ENCODE assay signal across 19 mouse cellular contexts in the genomic region with DNA sequence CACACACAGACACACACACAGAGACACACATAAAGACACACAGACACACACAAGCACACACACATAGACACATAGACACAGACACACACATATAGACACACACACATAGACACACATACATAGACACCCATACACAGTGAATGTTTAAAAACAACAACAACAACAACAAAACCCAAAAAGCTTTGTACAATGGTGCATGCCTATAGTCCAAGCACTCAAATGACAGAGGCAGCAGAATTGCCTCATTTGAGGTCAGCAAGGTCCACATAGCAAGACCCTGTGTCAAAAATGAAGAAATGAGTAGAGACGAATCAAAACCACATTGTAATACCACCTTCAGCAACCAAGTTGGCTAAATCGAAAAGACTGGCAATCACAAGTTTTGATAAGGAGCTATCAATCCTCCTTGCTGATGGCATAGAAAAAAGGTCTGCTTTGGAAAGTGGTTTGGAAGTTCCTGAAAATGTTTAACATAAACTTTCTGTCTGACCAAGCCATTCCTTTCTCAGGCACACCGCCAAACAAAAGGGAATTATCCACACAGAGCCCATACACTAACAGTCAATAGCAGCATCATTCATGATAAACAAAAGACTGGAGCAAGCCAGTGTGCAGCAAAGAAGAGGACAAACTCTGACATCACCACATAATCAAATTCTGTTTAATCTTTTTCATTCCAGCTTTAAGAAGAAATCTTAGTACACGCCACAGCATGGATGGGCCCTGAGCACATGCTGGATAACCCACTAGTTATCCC. TPM values are rescaled to one million over a fixed set of nuclear protein-coding genes. Genes with fewer than 3 reads are reported as not detected.
DNase-seq lines count a peak whose midpoint lies in the region; ATAC-seq and TF ChIP-seq lines count a peak whose summit lies in the region.
"Had no signal": no experiment of that assay in that cellular context is flagged by ENCODE, and none has a peak within 500 bp of the region (broad histone marks: within the 10 kb centered on the region; RNA-seq: fewer than 3 reads in every experiment).

No protein-coding gene starts in this region.

- 49% methylated on average over 4 of the region's 4 CpGs for WGBS in hindbrain, embryonic 11.5 days
- WGBS in hindbrain, embryonic 14.5 days: 43% methylated on average over 4 of the region's 4 CpGs
- WGBS in lung, embryonic 15.5 days: 35% methylated on average over 4 of the region's 4 CpGs
- 69% methylated on average over 4 of the region's 4 CpGs for WGBS in lung, adult 2 months
- 49% methylated on average over 4 of the region's 4 CpGs for WGBS in midbrain, embryonic 12.5 days
- WGBS in midbrain, postnatal 0 days: 38% methylated on average over 4 of the region's 4 CpGs

- no peaks in the 10 kb centered on the region for H3K9me3 ChIP-seq in hindbrain, embryonic 11.5 days (ENCODE audit: control insufficient read depth, low read length)
- H3K9me3 ChIP-seq in hindbrain, embryonic 14.5 days (ENCODE audit: control insufficient read depth, low read length): no peaks in the 10 kb centered on the region
- H3K9me3 ChIP-seq in lung, embryonic 15.5 days: no peaks in the 10 kb centered on the region
- no peaks in the 10 kb centered on the region for H3K9me3 ChIP-seq in midbrain, embryonic 12.5 days
- no peaks in the 10 kb centered on the region for H3K9me3 ChIP-seq in midbrain, postnatal 0 days (ENCODE audit: low read length)
- H3K9me3 ChIP-seq: embryonic facial prominence, embryonic 13.5 days; forebrain, embryonic 13.5 days; heart, embryonic 12.5 days; hindbrain, embryonic 12.5 days had no signal

- no peak for TF ChIP-seq CTCF in lung, adult 2 months (IDR thresholded peaks at IDR 0.05; ENCODE audit: insufficient read depth, low read length)
- no peak for TF ChIP-seq CTCF in midbrain, postnatal 0 days (IDR thresholded peaks at IDR 0.05)

- no peaks in the 10 kb centered on the region for H3K36me3 ChIP-seq in hindbrain, embryonic 11.5 days (ENCODE audit: control insufficient read depth, insufficient read depth, low read length)
- H3K36me3 ChIP-seq in hindbrain, embryonic 14.5 days (replicated peaks; ENCODE audit: control insufficient read depth, insufficient read depth): no peaks in the 10 kb centered on the region
- H3K36me3 ChIP-seq in lung, embryonic 15.5 days: no peaks in the 10 kb centered on the region
- no peaks in the 10 kb centered on the region for H3K36me3 ChIP-seq in midbrain, embryonic 12.5 days
- no peaks in the 10 kb centered on the region for H3K36me3 ChIP-seq in midbrain, postnatal 0 days (ENCODE audit: insufficient read depth, low read length)
- H3K36me3 ChIP-seq: embryonic facial prominence, embryonic 13.5 days; heart, embryonic 12.5 days; hindbrain, embryonic 12.5 days had no signal

- 0 out of 2 replicates have a peak, but pooled peaks have one; percentile 49 for ATAC-seq in hindbrain, embryonic 11.5 days (ENCODE audit: low FRiP score)
- no peak for ATAC-seq in hindbrain, embryonic 14.5 days (ENCODE audit: low FRiP score)
- ATAC-seq in lung, embryonic 15.5 days (ENCODE audit: borderline replicate concordance, extremely low read depth, low FRiP score, low TSS enrichment): peak; percentile 75
- peak; percentile 49; the same call in 1 of the 2 replicates for ATAC-seq in midbrain, embryonic 12.5 days (ENCODE audit: low FRiP score, low read depth)
- no peak for ATAC-seq in midbrain, postnatal 0 days (ENCODE audit: low FRiP score)
- ATAC-seq: activated CD4-positive, CD25-positive, alpha-beta regulatory T cell, adult 4 months; forebrain, embryonic 13.5 days; forebrain, postnatal 0 days; Patski had no signal

- no peak overlapping the region; the same call in 1 of the 2 replicates for H3K27ac ChIP-seq in hindbrain, embryonic 11.5 days (ENCODE audit: low read depth, low read length)
- H3K27ac ChIP-seq in hindbrain, embryonic 14.5 days: no peak overlapping the region
- peak overlapping the region; percentile 71 for H3K27ac ChIP-seq in lung, embryonic 15.5 days
- H3K27ac ChIP-seq in midbrain, embryonic 12.5 days (replicated peaks): no peak overlapping the region
- H3K27ac ChIP-seq in midbrain, postnatal 0 days (ENCODE audit: low read depth, low read length): no peak overlapping the region
- H3K27ac ChIP-seq: embryonic facial prominence, embryonic 13.5 days; forebrain, embryonic 13.5 days; hindbrain, embryonic 12.5 days had no signal

- TF ChIP-seq POLR2A in lung, adult 2 months (IDR thresholded peaks at IDR 0.05; ENCODE audit: borderline replicate concordance, extremely low read depth, low read depth, low read length): no peak

- no peak overlapping the region for H3K4me2 ChIP-seq in hindbrain, embryonic 11.5 days (replicated peaks; ENCODE audit: low read depth, low read length)
- no peak overlapping the region for H3K4me2 ChIP-seq in hindbrain, embryonic 14.5 days (replicated peaks)
- H3K4me2 ChIP-seq in lung, embryonic 15.5 days: no peak overlapping the region
- H3K4me2 ChIP-seq in midbrain, embryonic 12.5 days (replicated peaks): no peak overlapping the region
- no peak overlapping the region for H3K4me2 ChIP-seq in midbrain, postnatal 0 days (ENCODE audit: low read depth, low read length, poor library complexity, severe bottlenecking)
- H3K4me2 ChIP-seq: embryonic facial prominence, embryonic 13.5 days; forebrain, embryonic 13.5 days; heart, embryonic 12.5 days; hindbrain, embryonic 12.5 days had no signal

- no peaks in the 10 kb centered on the region for H3K27me3 ChIP-seq in hindbrain, embryonic 11.5 days (ENCODE audit: control insufficient read depth, insufficient read depth, low read length)
- H3K27me3 ChIP-seq in hindbrain, embryonic 14.5 days (ENCODE audit: control insufficient read depth, insufficient read depth, low read length): no peaks in the 10 kb centered on the region
- no peaks in the 10 kb centered on the region for H3K27me3 ChIP-seq in lung, embryonic 15.5 days
- no peaks in the 10 kb centered on the region for H3K27me3 ChIP-seq in midbrain, embryonic 12.5 days
- H3K27me3 ChIP-seq in midbrain, postnatal 0 days (ENCODE audit: insufficient read depth, low read length): no peaks in the 10 kb centered on the region
- H3K27me3 ChIP-seq: embryonic facial prominence, embryonic 13.5 days; forebrain, embryonic 13.5 days; heart, embryonic 12.5 days; hindbrain, embryonic 12.5 days; Patski had no signal

- H3K9ac ChIP-seq in hindbrain, embryonic 11.5 days (ENCODE audit: low read depth, low read length): no peak overlapping the region
- H3K9ac ChIP-seq in hindbrain, embryonic 14.5 days: no peak overlapping the region
- H3K9ac ChIP-seq in lung, embryonic 15.5 days: no peak overlapping the region
- H3K9ac ChIP-seq in midbrain, embryonic 12.5 days (replicated peaks): no peak overlapping the region; the same call in none of the 2 replicates
- no peak overlapping the region for H3K9ac ChIP-seq in midbrain, postnatal 0 days (replicated peaks; ENCODE audit: low read length, poor library complexity, severe bottlenecking)
- H3K9ac ChIP-seq: embryonic facial prominence, embryonic 13.5 days; forebrain, embryonic 13.5 days; forebrain, postnatal 0 days; heart, embryonic 12.5 days; hindbrain, embryonic 12.5 days had no signal

- no peak overlapping the region for H3K4me3 ChIP-seq in hindbrain, embryonic 11.5 days (ENCODE audit: low read depth, low read length)
- no peak overlapping the region for H3K4me3 ChIP-seq in hindbrain, embryonic 14.5 days (replicated peaks; ENCODE audit: low read length)
- no peak overlapping the region for H3K4me3 ChIP-seq in lung, embryonic 15.5 days
- no peak overlapping the region for H3K4me3 ChIP-seq in lung, adult 2 months (replicated peaks; ENCODE audit: extremely low read depth, low read depth, low read length)
- no peak overlapping the region for H3K4me3 ChIP-seq in midbrain, embryonic 12.5 days
- H3K4me3 ChIP-seq in midbrain, postnatal 0 days (ENCODE audit: low read depth, low read length): no peak overlapping the region
- H3K4me3 ChIP-seq: embryonic facial prominence, embryonic 13.5 days; forebrain, embryonic 13.5 days; heart, embryonic 12.5 days; hindbrain, embryonic 12.5 days had no signal

- no peak for DNase-seq in hindbrain, embryonic 11.5 days (ENCODE audit: low spot score)
- no peak for DNase-seq in hindbrain, embryonic 14.5 days (ENCODE audit: low spot score)
- no peak for DNase-seq in lung, adult 2 months
- DNase-seq in midbrain, postnatal 0 days (ENCODE audit: low spot score): no peak
- no peak for DNase-seq in liver
- DNase-seq: adrenal gland, postnatal 14 days; cerebellum, adult 18-20 months; cerebellum, adult 9-11 months; cerebellum, postnatal 36 days; forebrain, postnatal 0 days; gastrocnemius, postnatal 25 days had no signal

- H3K4me1 ChIP-seq in hindbrain, embryonic 11.5 days (replicated peaks; ENCODE audit: control insufficient read depth, insufficient read depth, low read length): no peaks in the 10 kb centered on the region
- no peaks in the 10 kb centered on the region for H3K4me1 ChIP-seq in hindbrain, embryonic 14.5 days (replicated peaks; ENCODE audit: control insufficient read depth, insufficient read depth, low read length)
- peaks cover 8% of the 10 kb centered on the region; the same call in 1 of the 2 replicates for H3K4me1 ChIP-seq in lung, embryonic 15.5 days
- H3K4me1 ChIP-seq in lung, adult 2 months (ENCODE audit: control insufficient read depth, insufficient read depth, low read length): no peaks in the 10 kb centered on the region
- H3K4me1 ChIP-seq in midbrain, embryonic 12.5 days: peaks cover 11% of the 10 kb centered on the region
- H3K4me1 ChIP-seq in midbrain, postnatal 0 days (ENCODE audit: insufficient read depth, low read length): no peaks in the 10 kb centered on the region
- H3K4me1 ChIP-seq: heart, embryonic 12.5 days had no signal

RNA-seq across cellular contexts. Expression of a gene that starts 7.3 kb away (rescaled TPM):
- 56.8 and 63.7 TPM in 2 replicates for polyA plus RNA-seq in hindbrain, embryonic 11.5 days (2014; fragmentation: Nextera tagmentation; extraction: Ambion mirVana)
- 35.6 and 36.5 TPM in 2 replicates for polyA plus RNA-seq in hindbrain, embryonic 14.5 days (2014; fragmentation: Nextera tagmentation; extraction: Ambion mirVana)
- polyA plus RNA-seq in lung, embryonic 15.5 days (2015; fragmentation: Nextera tagmentation; extraction: Ambion mirVana): 21.2 and 24.6 TPM in 2 replicates
- 9.4 and 11.9 TPM in 2 replicates for polyA plus RNA-seq in lung, adult 2 months (2012; rRNA removed)
- polyA plus RNA-seq in midbrain, embryonic 12.5 days (2016; fragmentation: Nextera tagmentation; extraction: Ambion mirVana): 56.7 and 59.8 TPM in 2 replicates
- 33.5 and 40.7 TPM in 2 replicates for total RNA-seq in midbrain, postnatal 0 days (2014; rRNA removed)
- polyA plus RNA-seq in midbrain, postnatal 0 days (2015; fragmentation: Nextera tagmentation; extraction: Ambion mirVana): 21.4 and 21.6 TPM in 2 replicates

RNA-seq across cellular contexts. Expression of a gene that starts 58.2 kb away (rescaled TPM):
- polyA plus RNA-seq in hindbrain, embryonic 11.5 days (2014; fragmentation: Nextera tagmentation; extraction: Ambion mirVana): 16.8 and 18.2 TPM in 2 replicates
- polyA plus RNA-seq in hindbrain, embryonic 14.5 days (2014; fragmentation: Nextera tagmentation; extraction: Ambion mirVana): 21.1 and 21.7 TPM in 2 replicates
- 17.1 and 20.6 TPM in 2 replicates for polyA plus RNA-seq in lung, embryonic 15.5 days (2015; fragmentation: Nextera tagmentation; extraction: Ambion mirVana)
- polyA plus RNA-seq in lung, adult 2 months (2012; rRNA removed): 61.2 and 75.4 TPM in 2 replicates
- polyA plus RNA-seq in midbrain, embryonic 12.5 days (2016; fragmentation: Nextera tagmentation; extraction: Ambion mirVana): 16.8 and 21.5 TPM in 2 replicates
- 16.6 and 17.9 TPM in 2 replicates for total RNA-seq in midbrain, postnatal 0 days (2014; rRNA removed)
- polyA plus RNA-seq in midbrain, postnatal 0 days (2015; fragmentation: Nextera tagmentation; extraction: Ambion mirVana): 9.8 and 11.3 TPM in 2 replicates

Comparison
In these comparisons a context has a peak if more than half of its experiments do, and no peak if none do; other contexts are left out.
1. ATAC-seq: peak in hindbrain, embryonic 11.5 days (single experiment), lung, embryonic 15.5 days (single experiment) and midbrain, embryonic 12.5 days (single experiment); none in hindbrain, embryonic 14.5 days (single experiment) and midbrain, postnatal 0 days (single experiment).